Mouse (Mus musculus) stomach, postnatal 0 days (tissue): Measurements from ENCODE around the gene Gen1.

Experiments
- CTCF ChIP-seq: IDR thresholded peaks from 2 replicates; pipeline ENCODE4 v1.5.1; 2016; ENCODE audit warnings: antibody characterized with exemption, low read depth, mild to moderate bottlenecking, moderate library complexity
- EP300 ChIP-seq: optimal IDR thresholded peaks from 2 replicates; pipeline ENCODE3; 2016; ENCODE audit warnings: antibody characterized with exemption

GRCm38 (mm10) chr12:11226123-11226522 is 39.5 kb downstream of the Gen1 start:
- TF ChIP-seq EP300 (no peak), CTCF (no peak)
